Comparison of ENCODE assay signal across 8 mouse cellular contexts in genomic region chr2:170220871-170221369, GRCm38 (mm10).
A peak's percentile ranks its signal among the peaks of the same experiment; 100 is the strongest.
DNase-seq lines count a peak whose midpoint lies in the region; ATAC-seq and TF ChIP-seq lines count a peak whose summit lies in the region.

No protein-coding gene starts in this region.

- no peak for TF ChIP-seq CTCF in hindbrain, postnatal 0 days (IDR thresholded peaks at IDR 0.05; ENCODE audit: low read depth)

- peak; percentile 34 to 45 for DNase-seq in frontal cortex, postnatal 36 days (ENCODE audit: low spot score in 2 of 2)
- DNase-seq in c-Kit-positive CD71-positive TER-119-negative erythroid progenitor cells, embryonic 14.5 days (ENCODE audit: low read depth) = peak; percentile 66
- peak; percentile 31 for DNase-seq in gastrocnemius, postnatal 10 days
- DNase-seq in hindbrain, postnatal 0 days (ENCODE audit: low spot score) = peak; percentile 51
- peak; percentile 60 for DNase-seq in liver
- DNase-seq in midbrain, embryonic 14.5 days = peak; percentile 75

- H3K4me1 ChIP-seq in hindbrain, postnatal 0 days (ENCODE audit: insufficient read depth, low read length) = peaks cover 20% of the 10 kb centered on the region; the same call in 1 of the 2 replicates
- peaks cover 55% of the 10 kb centered on the region for H3K4me1 ChIP-seq in midbrain, embryonic 14.5 days (ENCODE audit: control insufficient read depth, insufficient read depth, low read length)
- peaks cover 38% of the 10 kb centered on the region for H3K4me1 ChIP-seq in stomach, embryonic 16.5 days (ENCODE audit: control insufficient read depth, insufficient read depth, low read length)

- peak overlapping the region; percentile 1; the same call in 1 of the 2 replicates for H3K9ac ChIP-seq in hindbrain, postnatal 0 days (replicated peaks; ENCODE audit: low read length)
- H3K9ac ChIP-seq in midbrain, embryonic 14.5 days (replicated peaks; ENCODE audit: low read length) = no peak overlapping the region; the same call in 1 of the 2 replicates
- H3K9ac ChIP-seq in stomach, embryonic 16.5 days (ENCODE audit: low read length) = peak overlapping the region; percentile 60

- H3K36me3 ChIP-seq in hindbrain, postnatal 0 days (ENCODE audit: insufficient read depth, low read length) = no peaks in the 10 kb centered on the region
- no peaks in the 10 kb centered on the region for H3K36me3 ChIP-seq in midbrain, embryonic 14.5 days (ENCODE audit: control insufficient read depth, insufficient read depth, low read length)
- no peaks in the 10 kb centered on the region for H3K36me3 ChIP-seq in stomach, embryonic 16.5 days (ENCODE audit: control insufficient read depth, insufficient read depth, low read length)

- peak overlapping the region; percentile 56 for H3K4me2 ChIP-seq in hindbrain, postnatal 0 days (ENCODE audit: low read depth, low read length)
- H3K4me2 ChIP-seq in midbrain, embryonic 14.5 days (ENCODE audit: low read length) = peak overlapping the region; percentile 58
- H3K4me2 ChIP-seq in stomach, embryonic 16.5 days (ENCODE audit: low read depth, low read length) = peak overlapping the region; percentile 80

- ATAC-seq in frontal cortex, adult (ENCODE audit: low TSS enrichment) = no peak
- ATAC-seq in hindbrain, postnatal 0 days = no peak; the same call in 1 of the 2 replicates
- ATAC-seq in midbrain, embryonic 14.5 days (ENCODE audit: low FRiP score, low TSS enrichment) = no peak
- no peak for ATAC-seq in stomach, embryonic 16.5 days (ENCODE audit: insufficient read depth, low FRiP score)

- H3K27ac ChIP-seq in hindbrain, postnatal 0 days = peak overlapping the region; percentile 2; the same call in 1 of the 2 replicates
- peak overlapping the region; percentile 87 for H3K27ac ChIP-seq in midbrain, embryonic 14.5 days (replicated peaks; ENCODE audit: low read depth, low read length)
- H3K27ac ChIP-seq in stomach, embryonic 16.5 days (ENCODE audit: low read length) = peak overlapping the region; percentile 60

- under 1% methylated on average over 20 of the region's 20 CpGs for WGBS in hindbrain, postnatal 0 days
- under 1% methylated on average over 20 of the region's 20 CpGs for WGBS in midbrain, embryonic 14.5 days
- WGBS in stomach, embryonic 16.5 days = 2% methylated on average over 20 of the region's 20 CpGs

- no peaks in the 10 kb centered on the region for H3K9me3 ChIP-seq in hindbrain, postnatal 0 days (ENCODE audit: low read length)
- no peaks in the 10 kb centered on the region for H3K9me3 ChIP-seq in midbrain, embryonic 14.5 days (ENCODE audit: control insufficient read depth, low read length)
- H3K9me3 ChIP-seq in stomach, embryonic 16.5 days (replicated peaks; ENCODE audit: control insufficient read depth, low read length) = no peaks in the 10 kb centered on the region

- no peaks in the 10 kb centered on the region for H3K27me3 ChIP-seq in hindbrain, postnatal 0 days (ENCODE audit: insufficient read depth, low read length)
- no peaks in the 10 kb centered on the region for H3K27me3 ChIP-seq in midbrain, embryonic 14.5 days (ENCODE audit: control insufficient read depth, insufficient read depth, low read length)
- H3K27me3 ChIP-seq in stomach, embryonic 16.5 days (ENCODE audit: control insufficient read depth, insufficient read depth, low read length) = no peaks in the 10 kb centered on the region

- H3K4me3 ChIP-seq in hindbrain, postnatal 0 days (ENCODE audit: low read length) = peak overlapping the region; percentile 13
- H3K4me3 ChIP-seq in midbrain, embryonic 14.5 days (replicated peaks; ENCODE audit: low read depth, low read length) = peak overlapping the region; percentile 20
- peak overlapping the region; percentile 48 for H3K4me3 ChIP-seq in stomach, embryonic 16.5 days (replicated peaks; ENCODE audit: low read length)

Comparison
In these comparisons a context has a peak if more than half of its experiments do, and no peak if none do; other contexts are left out.
1. H3K27ac ChIP-seq: peak in every context shown above with its lines; median percentile 87 in midbrain, embryonic 14.5 days; 60 in stomach, embryonic 16.5 days; 2 in hindbrain, postnatal 0 days.